Mouse (Mus musculus): Measurements from ENCODE around the gene Cdc45.
A peak's percentile ranks its signal among the peaks of the same experiment; 100 is the strongest.

- no peak for TF ChIP-seq POLR2A (IDR thresholded peaks at IDR 0.05; ENCODE audit: control insufficient read depth in 1 of 2, insufficient read depth in 1 of 2, low read depth in 1 of 2, low read length in 2 of 2, poor library complexity in 1 of 2)
- no peak for TF ChIP-seq EP300 (IDR thresholded peaks at IDR 0.05; ENCODE audit: low read depth in 1 of 2, low read length in 2 of 2)
- peak in 1 of 3 experiments; percentile 20; a peak in 1 of 6 replicates for TF ChIP-seq CTCF (IDR thresholded peaks at IDR 0.05 in 2 of 3, conservative IDR thresholded peaks at IDR 0.05 in 1 of 3; ENCODE audit: control insufficient read depth in 1 of 3, insufficient read depth in 1 of 3, low read depth in 2 of 3, low read length in 3 of 3, poor library complexity in 1 of 3, severe bottlenecking in 1 of 3)
- no peak for TF ChIP-seq ZNF384 (IDR thresholded peaks at IDR 0.05; ENCODE audit: low read depth, low read length)
- TF ChIP-seq HCFC1 (IDR thresholded peaks at IDR 0.05; ENCODE audit: low read depth, low read length): no peak
- TF ChIP-seq POLR2AphosphoS5 (IDR thresholded peaks at IDR 0.05; ENCODE audit: borderline replicate concordance, low read depth, low read length): no peak
- TF ChIP-seq MYC (IDR thresholded peaks at IDR 0.05; ENCODE audit: low read depth, low read length): no peak
- TF ChIP-seq MAX (IDR thresholded peaks at IDR 0.05; ENCODE audit: low read length): no peak
Measured at GRCm38 (mm10) chr16:18833486-18833885, 21.7 kb upstream of the Cdc45 start.
